Mouse (Mus musculus) kidney, adult 9 months (tissue): ENCODE measurements around the gene Akt1s1.

Experiments used
- DNase-seq: peaks from one replicate; pipeline ENCODE4 v3.0.0; 2022

Gene Akt1s1

GRCm38 (mm10) chr7:44848561-44849415 lies at the start of gene Akt1s1, which contains the start of gene Tbc1d17:
Akt1s1 (plus strand) TSS chr7:44848991.
Tbc1d17 (minus strand) TSS chr7:44849079.
- peak; percentile 100 for DNase-seq

- no peak for DNase-seq
These were observed 39.9 kb upstream of the Akt1s1 start for GRCm38 (mm10) chr7:44808927-44809326.

GRCm38 (mm10) chr7:44809466-44809865 lies 39.3 kb upstream of the Akt1s1 start:
- no peak for DNase-seq

GRCm38 (mm10) chr7:44810365-44810764 lies 38.4 kb upstream of the Akt1s1 start:
- DNase-seq = no peak

- no peak for DNase-seq
These were observed 37.8 kb upstream of the Akt1s1 start for GRCm38 (mm10) chr7:44810819-44811557.

GRCm38 (mm10) chr7:44812651-44813325 lies 36.0 kb upstream of the Akt1s1 start:
- no peak for DNase-seq

- no peak for DNase-seq
These were observed 34.8 kb upstream of the Akt1s1 start for GRCm38 (mm10) chr7:44813985-44814384.

- no peak for DNase-seq
These were observed 34.4 kb upstream of the Akt1s1 start for GRCm38 (mm10) chr7:44814423-44814822.

GRCm38 (mm10) chr7:44814952-44815553 lies 33.7 kb upstream of the Akt1s1 start:
- DNase-seq = peak; percentile 37

- peak; percentile 99 for DNase-seq
These were observed 32.9 kb upstream of the Akt1s1 start, which contains the start of the genes Nup62 and Il4i1 for GRCm38 (mm10) chr7:44815721-44816469. Nup62 (plus strand) TSS chr7:44816088. Il4i1 (plus strand) TSS chr7:44816387.

- peak; percentile 47 for DNase-seq
These were observed 32.2 kb upstream of the Akt1s1 start, which contains the start of gene Atf5 for GRCm38 (mm10) chr7:44816470-44817021. Atf5 (minus strand) TSS chr7:44816658.

- DNase-seq = no peak
These were observed 31.4 kb upstream of the Akt1s1 start for GRCm38 (mm10) chr7:44817441-44817840.

GRCm38 (mm10) chr7:44818164-44818563 lies 30.6 kb upstream of the Akt1s1 start:
- no peak for DNase-seq

GRCm38 (mm10) chr7:44818751-44819235 lies 30.0 kb upstream of the Akt1s1 start:
- no peak for DNase-seq

- DNase-seq = no peak
These were observed 29.4 kb upstream of the Akt1s1 start for GRCm38 (mm10) chr7:44819391-44819790.

GRCm38 (mm10) chr7:44819863-44820262 lies 28.9 kb upstream of the Akt1s1 start:
- no peak for DNase-seq

- no peak for DNase-seq
These were observed 28.3 kb upstream of the Akt1s1 start for GRCm38 (mm10) chr7:44820525-44820924.

GRCm38 (mm10) chr7:44821666-44822448 lies 26.9 kb upstream of the Akt1s1 start:
- no peak for DNase-seq

- no peak for DNase-seq
These were observed 25.4 kb upstream of the Akt1s1 start for GRCm38 (mm10) chr7:44823409-44823808.

- DNase-seq = peak; percentile 79
These were observed 23.9 kb upstream of the Akt1s1 start for GRCm38 (mm10) chr7:44824872-44825271.

- DNase-seq = no peak
These were observed 22.0 kb upstream of the Akt1s1 start for GRCm38 (mm10) chr7:44826771-44827170.
